Mouse (Mus musculus) limb, embryonic 14.5 days (tissue): ENCODE results near the gene Hsph1. TPM values are rescaled to one million over a fixed set of nuclear protein-coding genes. Genes with fewer than 3 reads are reported as not detected.
A peak's percentile ranks its signal among the peaks of the same experiment; 100 is the strongest.

Source experiments
- ATAC-seq: fragments of 200-750 bp; cut with Nextera tagmentation; 2 replicates; pipeline ENCODE4 v1.8.0; 2017; ENCODE audit warnings: low read depth, moderate number of reproducible peaks, moderate TSS enrichment; ENCODE audit not compliant: low FRiP score
- DNase-seq: peaks from one replicate; pipeline ENCODE4 v3.0.0-alpha.2; 2015; ENCODE audit warnings: low spot score
- H3K27ac ChIP-seq: fragments of 300-500 bp; sonication (generic); replicated peaks from 2 replicates; pipeline ENCODE4 v1.5.1; 2014; ENCODE audit warnings: low read depth, mild to moderate bottlenecking, low read length, moderate library complexity, mixed read lengths
- H3K27me3 ChIP-seq: fragments of 300-500 bp; sonication (generic); 2 replicates; pipeline ENCODE4 v1.6.1; 2014; ENCODE audit warnings: low read length, mixed read lengths; ENCODE audit not compliant: control insufficient read depth, insufficient read depth
- H3K36me3 ChIP-seq: fragments of 300-500 bp; sonication (generic); 2 replicates; pipeline ENCODE4 v1.6.1; 2014; ENCODE audit warnings: mild to moderate bottlenecking, low read length, moderate library complexity, mixed read lengths; ENCODE audit not compliant: control insufficient read depth, insufficient read depth
- H3K4me1 ChIP-seq: fragments of 300-500 bp; sonication (generic); 2 replicates; pipeline ENCODE4 v1.6.1; 2014; ENCODE audit warnings: antibody characterized with exemption, low read length, mixed read lengths; ENCODE audit not compliant: control insufficient read depth, insufficient read depth
- H3K4me2 ChIP-seq: fragments of 300-500 bp; sonication (generic); replicated peaks from 2 replicates; pipeline ENCODE4 v1.6.1; 2014; ENCODE audit warnings: low read depth, mild to moderate bottlenecking, low read length, moderate library complexity; ENCODE audit not compliant: severe bottlenecking
- H3K4me3 ChIP-seq: fragments of 300-500 bp; sonication (generic); replicated peaks from 2 replicates; pipeline ENCODE4 v1.5.1; 2014; ENCODE audit warnings: low read length
- H3K9ac ChIP-seq: fragments of 300-500 bp; sonication (generic); 2 replicates; pipeline ENCODE4 v1.6.1; 2014; ENCODE audit warnings: mild to moderate bottlenecking, low read depth, low read length, moderate library complexity; ENCODE audit not compliant: severe bottlenecking
- H3K9me3 ChIP-seq: fragments of 300-500 bp; sonication (generic); 2 replicates; pipeline ENCODE4 v1.6.1; 2016; ENCODE audit warnings: low read length; ENCODE audit not compliant: control insufficient read depth
- POLR2A ChIP-seq: fragments of 200-500 bp; IDR thresholded peaks from 2 replicates; pipeline ENCODE4 v1.8.0; 2012; ENCODE audit warnings: inconsistent platforms, mild to moderate bottlenecking, moderate library complexity, borderline replicate concordance; ENCODE audit not compliant: insufficient read depth, insufficient read length; ENCODE audit errors: extremely low read depth
- WGBS: fragments of 180-500 bp; shearing (Covaris S2); extraction: QIAGEN DNeasy Blood & Tissue Kit; methylation state at CpG from one replicate; pipeline ENCODE4 v1.1.7; 2014; 5-methylcytosine and 5-hydroxymethylcytosine counted together
- polyA plus RNA-seq, 2 experiments: library from polyadenylated mRNA; depleted of rRNA in 1 of 2; stranded (reverse) in 1 of 2; unstranded in 1 of 2; fragments of >200 nt; fragmentation: Nextera tagmentation in 1 of 2; extraction: Ambion mirVana in 1 of 2; gene quantifications; 2 replicates each; pipeline versions ENCODE4 v1.2.1 to v1.2.3; 2012 to 2014

Hsph1 gene
- polyA plus RNA-seq (2012; rRNA removed) (34.2 and 63.4 TPM in 2 replicates), polyA plus RNA-seq (2014; fragmentation: Nextera tagmentation; extraction: Ambion mirVana) (46.9 and 50.9 TPM in 2 replicates)

- under 1% methylated on average over 59 of the region's 60 CpGs for WGBS
- Histone ChIP-seq H3K9ac (peak within 1 kb of the TSS; percentile 78), H3K9me3 (no peaks in the 10 kb centered on the region), H3K4me3 (peak within 1 kb of the TSS; percentile 78), H3K27me3 (no peaks in the 10 kb centered on the region), H3K4me2 (peak within 1 kb of the TSS; percentile 72), H3K27ac (peak within 1 kb of the TSS; percentile 90), H3K4me1 (peaks cover 10% of the 10 kb centered on the region; the same call in 1 of the 2 replicates), H3K36me3 (peaks cover 24% of the 10 kb centered on the region)
- DNase-seq: peak; percentile 99
- peak; percentile 82; the same call in 1 of the 2 replicates for TF ChIP-seq POLR2A
- ATAC-seq: peak; percentile 97
These were observed at the start of gene Hsph1 for GRCm38 (mm10) chr5:149636075-149636920. Hsph1 (minus strand) TSS chr5:149636376.

DNA sequence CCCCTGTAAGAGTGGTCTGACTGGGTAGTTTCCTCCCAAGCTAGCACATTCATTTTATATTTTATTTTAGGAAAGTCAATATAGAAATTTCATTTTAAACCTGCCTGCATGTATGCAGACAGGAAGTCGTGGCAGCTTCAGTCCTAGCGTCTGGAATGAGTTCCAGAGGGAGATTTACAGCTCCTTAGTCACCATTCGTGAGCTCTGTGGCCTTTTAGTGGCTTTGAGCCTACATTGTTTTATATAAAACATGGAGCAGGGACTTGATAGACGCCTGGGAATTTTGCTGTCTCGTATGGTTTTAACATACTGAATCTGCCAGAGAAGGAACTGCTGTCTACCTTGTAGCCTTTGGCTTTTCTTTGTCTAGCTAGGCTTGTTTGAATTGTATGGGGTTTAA lies 44.8 kb upstream of the Hsph1 start:
- H3K4me3 ChIP-seq: no peak overlapping the region
- no peaks in the 10 kb centered on the region for H3K9me3 ChIP-seq
- H3K36me3 ChIP-seq: no peaks in the 10 kb centered on the region
- no peak for ATAC-seq
- no peak overlapping the region for H3K9ac ChIP-seq
- 25% methylated on average over 5 of the region's 5 CpGs for WGBS
- H3K27ac ChIP-seq: no peak overlapping the region
- H3K4me1 ChIP-seq: peaks cover 3% of the 10 kb centered on the region; the same call in 1 of the 2 replicates
- TF ChIP-seq POLR2A: no peak
- no peaks in the 10 kb centered on the region for H3K27me3 ChIP-seq
- peak; percentile 4 for DNase-seq
- no peak overlapping the region for H3K4me2 ChIP-seq

- no peak for TF ChIP-seq POLR2A
- Histone ChIP-seq H3K27ac (no peak overlapping the region), H3K4me3 (0 out of 2 replicates have a peak overlapping the region, but pooled peaks have one; percentile 71), H3K27me3 (no peaks in the 10 kb centered on the region), H3K9ac (no peak overlapping the region), H3K36me3 (no peaks in the 10 kb centered on the region), H3K4me2 (0 out of 2 replicates have a peak overlapping the region, but pooled peaks have one; percentile 92), H3K9me3 (no peaks in the 10 kb centered on the region), H3K4me1 (peaks cover 6% of the 10 kb centered on the region; the same call in 1 of the 2 replicates)
- ATAC-seq (no peak), DNase-seq (no peak)
- whole genome bisulfite sequencing: 44% methylated on average over 7 of the region's 7 CpGs
These were observed 43.7 kb upstream of the Hsph1 start for GRCm38 (mm10) chr5:149679886-149680285.

GRCm38 (mm10) chr5:149679362-149679761 lies 43.2 kb upstream of the Hsph1 start:
- DNase-seq: no peak
- ATAC-seq: no peak
- WGBS: 7% methylated on average over 12 of the region's 12 CpGs

GRCm38 (mm10) chr5:149678990-149679348 lies 42.8 kb upstream of the Hsph1 start:
- 2% methylated on average over 15 of the region's 15 CpGs for WGBS
- TF ChIP-seq POLR2A: no peak
- H3K4me2 ChIP-seq: peak overlapping the region; percentile 92
- H3K4me1 ChIP-seq: peaks cover 6% of the 10 kb centered on the region; the same call in 1 of the 2 replicates
- no peaks in the 10 kb centered on the region for H3K9me3 ChIP-seq
- H3K9ac ChIP-seq: peak overlapping the region; percentile 88
- ATAC-seq (no peak), DNase-seq (no peak)
- H3K27me3 ChIP-seq: no peaks in the 10 kb centered on the region
- no peaks in the 10 kb centered on the region for H3K36me3 ChIP-seq
- H3K4me3 ChIP-seq: peak overlapping the region; percentile 71
- H3K27ac ChIP-seq: no peak overlapping the region

More at GRCm38 (mm10) chr5:149679362-149679761, 43.2 kb upstream of the Hsph1 start:
- Histone ChIP-seq H3K4me1 (peaks cover 6% of the 10 kb centered on the region; the same call in 1 of the 2 replicates), H3K9me3 (no peaks in the 10 kb centered on the region), H3K27me3 (no peaks in the 10 kb centered on the region), H3K27ac (no peak overlapping the region), H3K9ac (peak overlapping the region; percentile 88), H3K4me3 (peak overlapping the region; percentile 71), H3K36me3 (no peaks in the 10 kb centered on the region), H3K4me2 (peak overlapping the region; percentile 92)
- TF ChIP-seq POLR2A: no peak
